Mouse (Mus musculus): ENCODE measurements around the gene Cltb.

Gene Cltb

GRCm38 (mm10) chr13:54596107-54596690 is 14.9 kb downstream of the Cltb start:
- no peak for ATAC-seq (ENCODE audit: low TSS enrichment)

GRCm38 (mm10) chr13:54593617-54594016 is 17.5 kb downstream of the Cltb start:
- no peak for ATAC-seq (ENCODE audit: low TSS enrichment)

GRCm38 (mm10) chr13:54591776-54592356 is 19.3 kb downstream of the Cltb start:
- ATAC-seq (ENCODE audit: low TSS enrichment) = no peak

GRCm38 (mm10) chr13:54589996-54590951 is 20.9 kb downstream of the Cltb start, which contains the start of the genes Nop16 and Higd2a:
Gene Nop16, minus strand, starts transcription at chr13:54590090.
Gene Higd2a, plus strand, starts transcription at chr13:54590207.
- ATAC-seq (ENCODE audit: low TSS enrichment) = peak; percentile 94

GRCm38 (mm10) chr13:54589414-54589995 is 21.6 kb downstream of the Cltb start:
- no peak; the same call in 1 of the 2 replicates for ATAC-seq (ENCODE audit: low TSS enrichment)

GRCm38 (mm10) chr13:54585831-54586230 is 25.3 kb downstream of the Cltb start:
- ATAC-seq (ENCODE audit: low TSS enrichment) = no peak

GRCm38 (mm10) chr13:54582860-54583259 is 28.3 kb downstream of the Cltb start:
- no peak for ATAC-seq (ENCODE audit: low TSS enrichment)

GRCm38 (mm10) chr13:54582126-54582525 is 29.0 kb downstream of the Cltb start:
- ATAC-seq (ENCODE audit: low TSS enrichment) = no peak

GRCm38 (mm10) chr13:54581385-54581784 is 29.8 kb downstream of the Cltb start:
- no peak for ATAC-seq (ENCODE audit: low TSS enrichment)

- ATAC-seq (ENCODE audit: low TSS enrichment) = no peak
Measured at GRCm38 (mm10) chr13:54577652-54578507, 33.3 kb downstream of the Cltb start.

GRCm38 (mm10) chr13:54575489-54575888 is 35.7 kb downstream of the Cltb start:
- ATAC-seq (ENCODE audit: low TSS enrichment) = no peak

GRCm38 (mm10) chr13:54574854-54575481 is 36.2 kb downstream of the Cltb start, which contains the start of gene Arl10:
Gene Arl10, plus strand, starts transcription at chr13:54575015.
- ATAC-seq (ENCODE audit: low TSS enrichment) = peak; percentile 81

GRCm38 (mm10) chr13:54572621-54573020 is 38.5 kb downstream of the Cltb start:
- ATAC-seq (ENCODE audit: low TSS enrichment) = no peak

GRCm38 (mm10) chr13:54571637-54572036 is 39.5 kb downstream of the Cltb start:
- no peak for ATAC-seq (ENCODE audit: low TSS enrichment)

- ATAC-seq (ENCODE audit: low TSS enrichment) = no peak
Measured at GRCm38 (mm10) chr13:54570736-54571135, 40.4 kb downstream of the Cltb start.

GRCm38 (mm10) chr13:54569282-54569681 is 41.9 kb downstream of the Cltb start:
- no peak for ATAC-seq (ENCODE audit: low TSS enrichment)

GRCm38 (mm10) chr13:54568380-54568779 is 42.8 kb downstream of the Cltb start:
- ATAC-seq (ENCODE audit: low TSS enrichment) = no peak

- peak; percentile 34 for ATAC-seq (ENCODE audit: low TSS enrichment)
Measured at GRCm38 (mm10) chr13:54565594-54566345, 45.4 kb downstream of the Cltb start.

- peak; percentile 94 for ATAC-seq (ENCODE audit: low TSS enrichment)
Measured at GRCm38 (mm10) chr13:54565201-54565581, 46.0 kb downstream of the Cltb start, which contains the start of gene 4833439L19Rik. Gene 4833439L19Rik, minus strand, starts transcription at chr13:54565435.

Data from frontal cortex, adult (tissue).